Mouse (Mus musculus): ENCODE measurements at regions not wholly inside any gene's neighbourhood (a gene's known extent, or its start where the extent isn't known, plus 50 kb on each side); places are given as distances from the start of the nearest gene placed in this dataset.

DNA sequence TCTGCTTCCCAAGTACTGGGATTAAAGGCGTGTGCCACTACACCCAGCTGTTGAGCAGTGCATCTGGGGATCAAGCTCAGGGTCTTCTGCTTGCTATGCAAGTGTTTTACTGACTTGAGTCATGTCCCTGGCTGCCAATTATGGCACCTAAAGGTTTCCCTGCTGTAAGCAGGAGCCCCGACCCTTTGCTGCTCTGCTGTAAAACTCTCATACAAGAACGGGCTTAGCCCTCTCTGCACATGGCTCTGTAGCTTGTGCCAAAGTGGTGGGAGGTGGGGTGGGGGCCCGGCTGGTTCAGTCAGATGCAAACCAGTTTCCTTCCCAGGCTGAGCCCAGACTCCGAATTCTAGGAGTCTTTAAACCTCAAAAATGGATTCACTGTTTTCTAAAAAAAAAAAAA is 281.6 kb upstream of the Tbx3 start:
- no peak for TF ChIP-seq CHD2 (IDR thresholded peaks at IDR 0.05; ENCODE audit: low read length)
- no peak for TF ChIP-seq TAL1 (IDR thresholded peaks at IDR 0.05; ENCODE audit: low read length)
- TF ChIP-seq CTCF (IDR thresholded peaks at IDR 0.05 in 2 of 3, conservative IDR thresholded peaks at IDR 0.05 in 1 of 3; ENCODE audit: control insufficient read depth in 1 of 3, insufficient read depth in 1 of 3, low read depth in 2 of 3, low read length in 3 of 3, poor library complexity in 1 of 3, severe bottlenecking in 1 of 3), result no peak
- no peak for TF ChIP-seq MEF2A (IDR thresholded peaks at IDR 0.05; ENCODE audit: extremely low read depth, insufficient replicate concordance, low read depth, low read length, poor library complexity, severe bottlenecking)
- TF ChIP-seq POLR2A (IDR thresholded peaks at IDR 0.05; ENCODE audit: control insufficient read depth in 1 of 2, insufficient read depth in 1 of 2, low read depth in 1 of 2, low read length in 2 of 2, poor library complexity in 1 of 2), result no peak
- TF ChIP-seq CHD1 (IDR thresholded peaks at IDR 0.05; ENCODE audit: low read depth, low read length), result no peak
- no peak for TF ChIP-seq ETS1 (IDR thresholded peaks at IDR 0.05; ENCODE audit: low read depth, low read length)
- TF ChIP-seq NRF1 (IDR thresholded peaks at IDR 0.05; ENCODE audit: insufficient read depth, low read depth, low read length, poor library complexity, severe bottlenecking), result no peak
- no peak for TF ChIP-seq EP300 (IDR thresholded peaks at IDR 0.05; ENCODE audit: low read depth in 1 of 2, low read length in 2 of 2)
